Mouse (Mus musculus): Measurements from ENCODE around the gene Zbtb7b.

Gene Zbtb7b

GRCm38 (mm10) chr3:89388901-89389740, 5.5 kb downstream of the Zbtb7b start:
- DNase-seq (ENCODE audit: low spot score): peak; percentile 73

- DNase-seq (ENCODE audit: low spot score): no peak
These were observed 6.3 kb downstream of the Zbtb7b start for GRCm38 (mm10) chr3:89388134-89388881.

- no peak for DNase-seq (ENCODE audit: low spot score)
These were observed 6.9 kb downstream of the Zbtb7b start for GRCm38 (mm10) chr3:89387632-89388031.

- DNase-seq (ENCODE audit: low spot score): no peak
These were observed 7.8 kb downstream of the Zbtb7b start for GRCm38 (mm10) chr3:89386438-89387420.

- no peak for DNase-seq (ENCODE audit: low spot score)
These were observed 9.1 kb downstream of the Zbtb7b start for GRCm38 (mm10) chr3:89385451-89385850.

GRCm38 (mm10) chr3:89384331-89385076, 10.1 kb downstream of the Zbtb7b start:
- no peak for DNase-seq (ENCODE audit: low spot score)

GRCm38 (mm10) chr3:89383651-89384255, 10.8 kb downstream of the Zbtb7b start:
- no peak for DNase-seq (ENCODE audit: low spot score)

- DNase-seq (ENCODE audit: low spot score): no peak
These were observed 11.6 kb downstream of the Zbtb7b start for GRCm38 (mm10) chr3:89382950-89383349.

GRCm38 (mm10) chr3:89382033-89382882, 12.3 kb downstream of the Zbtb7b start:
- DNase-seq (ENCODE audit: low spot score): no peak

- DNase-seq (ENCODE audit: low spot score): no peak
These were observed 13.3 kb downstream of the Zbtb7b start for GRCm38 (mm10) chr3:89381233-89381632.

GRCm38 (mm10) chr3:89380711-89381110, 13.9 kb downstream of the Zbtb7b start:
- no peak for DNase-seq (ENCODE audit: low spot score)

- no peak for DNase-seq (ENCODE audit: low spot score)
These were observed 14.3 kb downstream of the Zbtb7b start for GRCm38 (mm10) chr3:89380291-89380690.

- DNase-seq (ENCODE audit: low spot score): no peak
These were observed 15.0 kb downstream of the Zbtb7b start for GRCm38 (mm10) chr3:89379388-89380131.

GRCm38 (mm10) chr3:89378394-89379067, 16.0 kb downstream of the Zbtb7b start:
- peak; percentile 87 for DNase-seq (ENCODE audit: low spot score)

GRCm38 (mm10) chr3:89377831-89378230, 16.7 kb downstream of the Zbtb7b start:
- no peak for DNase-seq (ENCODE audit: low spot score)

- no peak for DNase-seq (ENCODE audit: low spot score)
These were observed 20.9 kb downstream of the Zbtb7b start for GRCm38 (mm10) chr3:89373581-89374231.

- DNase-seq (ENCODE audit: low spot score): no peak
These were observed 27.2 kb downstream of the Zbtb7b start for GRCm38 (mm10) chr3:89367338-89367737.
